Mouse (Mus musculus) liver, embryonic 12.5 days (tissue): ENCODE data around the gene Brd3. TPM values are rescaled to one million over a fixed set of nuclear protein-coding genes. Genes with fewer than 3 reads are reported as not detected.

ENCODE experiments used
- ATAC-seq: fragments of 200-750 bp; cut with Nextera tagmentation; 2 replicates; pipeline ENCODE4 v1.8.0; 2017; ENCODE audit warnings: moderate number of reproducible peaks, mild to moderate bottlenecking, moderate library complexity
- H3K27ac ChIP-seq: fragments of 300-500 bp; sonication (generic); 2 replicates; pipeline ENCODE4 v1.5.1; 2016; ENCODE audit warnings: mild to moderate bottlenecking
- H3K27me3 ChIP-seq: fragments of 300-500 bp; sonication (generic); replicated peaks from 2 replicates; pipeline ENCODE4 v1.6.1; 2016; ENCODE audit warnings: mild to moderate bottlenecking, moderate library complexity
- H3K36me3 ChIP-seq: fragments of 300-500 bp; sonication (generic); 2 replicates; pipeline ENCODE4 v1.6.1; 2016; ENCODE audit warnings: mild to moderate bottlenecking, moderate library complexity
- H3K4me1 ChIP-seq: fragments of 300-500 bp; sonication (generic); 2 replicates; pipeline ENCODE4 v1.6.1; 2016
- H3K4me2 ChIP-seq: fragments of 300-500 bp; sonication (generic); 2 replicates; pipeline ENCODE4 v1.6.1; 2016; ENCODE audit warnings: mild to moderate bottlenecking, moderate library complexity
- H3K4me3 ChIP-seq: fragments of 300-500 bp; sonication (generic); 2 replicates; pipeline ENCODE4 v1.5.1; 2016; ENCODE audit warnings: mild to moderate bottlenecking, moderate library complexity
- H3K9ac ChIP-seq: fragments of 300-500 bp; sonication (generic); 2 replicates; pipeline ENCODE4 v1.6.1; 2016; ENCODE audit warnings: mild to moderate bottlenecking, moderate library complexity
- H3K9me3 ChIP-seq: fragments of 300-500 bp; sonication (generic); replicated peaks from 2 replicates; pipeline ENCODE4 v1.6.1; 2016; ENCODE audit warnings: mild to moderate bottlenecking, moderate library complexity
- WGBS: fragments of 180-500 bp; shearing (Covaris S2); methylation state at CpG from one replicate; pipeline ENCODE4 v1.1.7; 2016; ENCODE audit not compliant: insufficient replicate concordance; 5-methylcytosine and 5-hydroxymethylcytosine counted together
- polyA plus RNA-seq: library from polyadenylated mRNA; unstranded; fragments of >200 nt; fragmentation: Nextera tagmentation; extraction: Ambion mirVana; gene quantifications from 2 replicates; pipeline ENCODE4 v1.2.1, GENCODE M21; 2016

Gene Brd3
- polyA plus RNA-seq, 1 experiment from 2014 or later: 39.0 TPM

DNA sequence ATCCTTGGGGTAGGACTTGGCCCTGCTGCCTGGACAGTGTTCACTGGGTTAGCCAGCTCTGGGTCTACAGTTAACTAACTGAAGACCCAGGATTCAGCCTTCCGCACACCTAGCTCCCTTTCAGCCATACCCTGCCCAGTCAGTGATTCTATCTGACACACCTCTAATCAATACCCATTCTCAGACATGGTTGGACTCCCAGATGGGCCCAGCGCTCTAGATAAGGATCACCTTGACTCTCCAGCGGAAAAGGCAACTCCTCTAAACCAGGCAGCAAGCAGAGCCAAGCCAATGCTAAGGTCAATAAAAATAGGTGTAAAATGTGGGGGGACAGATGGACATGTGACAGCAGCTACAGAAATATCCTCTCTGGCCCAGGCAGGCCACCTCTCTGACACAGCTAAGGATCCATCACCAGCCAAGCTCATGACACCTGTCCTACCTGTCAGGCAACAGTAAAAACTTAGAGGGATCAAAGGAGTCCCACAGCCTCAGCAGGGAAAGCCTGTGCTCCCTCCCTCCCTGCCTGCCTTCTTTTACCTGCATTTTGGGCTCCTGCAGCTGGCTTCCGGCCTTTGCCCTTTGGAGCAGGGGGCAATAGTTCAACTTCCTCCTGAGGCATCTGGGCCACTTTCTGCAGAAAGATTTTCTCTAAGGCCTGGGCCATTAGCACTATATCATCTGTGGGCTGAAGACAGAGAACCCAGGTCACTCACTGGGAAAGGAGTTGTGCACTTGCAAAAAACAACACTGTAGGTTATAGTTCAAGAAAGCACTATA, 45.4 kb downstream of the Brd3 start:
- H3K36me3 ChIP-seq: peaks cover 97% of the 10 kb centered on the region
- no peak for ATAC-seq
- 85% methylated on average over 4 of the region's 4 CpGs for WGBS
- H3K4me2 ChIP-seq: no peak overlapping the region
- no peak overlapping the region for H3K4me3 ChIP-seq
- H3K27ac ChIP-seq: no peak overlapping the region
- H3K9ac ChIP-seq: no peak overlapping the region
- peaks cover 16% of the 10 kb centered on the region for H3K4me1 ChIP-seq
- H3K9me3 ChIP-seq: no peaks in the 10 kb centered on the region
- H3K27me3 ChIP-seq: no peaks in the 10 kb centered on the region

DNA sequence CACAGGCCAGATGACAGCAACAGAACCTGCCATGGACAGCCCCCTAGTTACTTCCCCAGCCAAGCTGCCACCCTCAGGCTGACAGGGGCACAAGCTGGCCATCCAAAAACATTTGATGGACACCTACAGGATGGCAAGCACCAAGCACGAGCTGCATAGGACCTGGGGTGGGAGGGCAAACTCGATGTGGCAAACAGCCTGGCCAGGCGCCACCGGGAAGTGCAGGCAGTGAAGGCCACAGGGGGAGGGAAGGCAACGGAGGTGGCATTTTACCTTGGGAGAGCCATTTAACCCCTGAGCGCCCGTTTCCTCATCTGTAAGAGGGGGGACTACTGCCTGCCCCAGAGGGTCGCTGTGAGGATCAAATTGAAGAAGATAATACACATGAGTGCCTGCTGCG, 46.8 kb downstream of the Brd3 start:
- no peak for ATAC-seq
- Histone ChIP-seq H3K9ac (no peak overlapping the region), H3K4me2 (no peak overlapping the region), H3K4me3 (no peak overlapping the region), H3K9me3 (no peaks in the 10 kb centered on the region), H3K27ac (no peak overlapping the region), H3K36me3 (peaks cover 97% of the 10 kb centered on the region), H3K27me3 (no peaks in the 10 kb centered on the region), H3K4me1 (peaks cover 5% of the 10 kb centered on the region)
- 76% methylated on average over 9 of the region's 9 CpGs for WGBS

DNA sequence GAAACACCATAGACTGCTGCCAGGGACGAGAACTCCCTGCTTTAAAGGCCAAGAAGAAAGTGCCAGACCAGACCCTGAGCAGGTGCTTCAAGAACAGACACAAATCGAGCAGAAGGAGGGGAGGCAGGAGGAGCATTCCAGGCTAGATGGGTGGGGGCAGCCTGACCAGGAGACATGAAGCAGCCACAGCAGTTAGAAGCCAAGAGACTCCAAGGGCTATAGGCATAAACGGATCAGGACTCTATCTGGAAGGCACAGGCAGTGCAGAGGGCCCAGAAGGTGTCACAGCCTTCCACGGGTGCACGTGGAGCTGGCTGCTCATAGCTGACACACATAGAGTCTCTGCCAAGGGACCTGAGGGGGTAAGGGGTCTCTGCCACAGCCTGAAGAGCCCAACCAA, 47.3 kb downstream of the Brd3 start:
- H3K27me3 ChIP-seq: no peaks in the 10 kb centered on the region
- peaks cover 97% of the 10 kb centered on the region for H3K36me3 ChIP-seq
- no peak overlapping the region for H3K4me3 ChIP-seq
- H3K4me1 ChIP-seq: no peaks in the 10 kb centered on the region
- H3K27ac ChIP-seq: no peak overlapping the region
- H3K4me2 ChIP-seq: no peak overlapping the region
- no peaks in the 10 kb centered on the region for H3K9me3 ChIP-seq
- no peak for ATAC-seq
- 79% methylated on average over 5 of the region's 5 CpGs for WGBS
- H3K9ac ChIP-seq: no peak overlapping the region

DNA sequence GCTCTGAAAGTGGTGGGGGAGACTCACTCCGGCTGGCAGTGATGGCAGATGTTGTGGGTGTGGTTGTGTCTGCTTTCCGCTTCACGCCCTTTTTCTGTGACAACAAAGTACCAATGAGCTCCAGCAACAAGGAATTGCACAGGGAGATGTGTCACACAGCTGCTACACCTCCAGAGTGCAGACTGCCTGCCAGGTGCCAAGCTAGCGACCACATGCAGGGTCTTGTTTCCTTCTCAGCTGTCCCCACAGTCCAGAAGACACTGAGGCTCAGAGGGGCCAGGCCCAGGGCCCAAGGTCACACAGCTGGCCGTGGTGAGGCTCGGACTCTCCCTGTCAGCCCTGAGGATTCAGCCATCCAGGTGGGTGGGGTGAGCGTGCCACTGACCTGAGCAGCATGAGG, 47.7 kb downstream of the Brd3 start:
- peaks cover 99% of the 10 kb centered on the region for H3K36me3 ChIP-seq
- ATAC-seq: no peak
- H3K4me2 ChIP-seq: no peak overlapping the region
- H3K27ac ChIP-seq: no peak overlapping the region
- 82% methylated on average over 7 of the region's 7 CpGs for WGBS
- no peaks in the 10 kb centered on the region for H3K9me3 ChIP-seq
- no peak overlapping the region for H3K4me3 ChIP-seq
- H3K9ac ChIP-seq: no peak overlapping the region
- H3K27me3 ChIP-seq: no peaks in the 10 kb centered on the region
- H3K4me1 ChIP-seq: no peaks in the 10 kb centered on the region

DNA sequence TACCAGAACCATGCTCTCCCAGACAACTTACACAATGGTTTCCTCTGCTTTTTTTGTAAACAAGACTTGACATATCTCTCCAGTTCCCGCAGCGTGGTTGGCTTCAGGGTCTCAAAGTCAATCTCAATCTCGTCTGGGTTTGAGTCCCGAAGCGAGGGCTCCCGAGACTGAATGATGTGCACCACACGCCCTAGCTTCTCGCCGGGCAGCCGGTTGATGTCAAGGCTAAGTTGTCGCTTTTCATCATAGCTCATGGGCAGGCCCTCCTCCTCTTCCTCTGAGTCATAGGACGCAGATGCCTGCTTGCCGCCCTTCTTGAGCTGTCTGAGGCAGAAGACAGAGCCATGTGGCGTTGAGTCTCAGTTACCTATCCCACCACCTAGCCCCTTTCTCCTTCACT, 57.2 kb downstream of the Brd3 start:
- no peak overlapping the region for H3K4me3 ChIP-seq
- peaks cover 99% of the 10 kb centered on the region for H3K36me3 ChIP-seq
- H3K4me2 ChIP-seq: no peak overlapping the region
- no peak overlapping the region for H3K9ac ChIP-seq
- ATAC-seq: no peak
- no peaks in the 10 kb centered on the region for H3K27me3 ChIP-seq
- H3K4me1 ChIP-seq: no peaks in the 10 kb centered on the region
- H3K27ac ChIP-seq: no peak overlapping the region
- 81% methylated on average over 14 of the region's 14 CpGs for WGBS
- no peaks in the 10 kb centered on the region for H3K9me3 ChIP-seq

DNA sequence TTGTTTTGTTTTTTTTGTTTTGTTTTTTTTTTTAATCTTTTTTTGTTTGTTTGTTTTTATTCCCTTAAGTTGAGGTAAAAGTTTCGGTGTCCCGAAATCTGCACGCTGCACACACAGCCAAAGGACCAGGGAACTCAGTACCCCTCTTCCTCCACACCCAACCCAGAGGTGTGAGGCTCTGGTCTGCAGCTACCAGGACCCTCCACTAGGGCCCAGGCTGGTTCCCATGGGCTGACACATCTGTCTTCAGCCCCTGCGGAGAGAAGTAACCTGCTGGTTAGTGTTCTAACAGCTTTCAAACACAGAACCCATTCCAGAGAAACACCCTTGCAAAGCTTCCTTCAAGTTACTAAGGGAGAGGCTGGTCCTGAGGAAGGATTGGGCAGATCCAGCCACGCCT, 59.7 kb downstream of the Brd3 start:
- Histone ChIP-seq H3K4me1 (peaks cover 7% of the 10 kb centered on the region), H3K4me3 (no peak overlapping the region), H3K27ac (no peak overlapping the region), H3K4me2 (no peak overlapping the region), H3K9me3 (no peaks in the 10 kb centered on the region), H3K36me3 (peaks cover 85% of the 10 kb centered on the region), H3K27me3 (no peaks in the 10 kb centered on the region), H3K9ac (no peak overlapping the region)
- 84% methylated on average over 5 of the region's 5 CpGs for WGBS
- ATAC-seq: no peak

DNA sequence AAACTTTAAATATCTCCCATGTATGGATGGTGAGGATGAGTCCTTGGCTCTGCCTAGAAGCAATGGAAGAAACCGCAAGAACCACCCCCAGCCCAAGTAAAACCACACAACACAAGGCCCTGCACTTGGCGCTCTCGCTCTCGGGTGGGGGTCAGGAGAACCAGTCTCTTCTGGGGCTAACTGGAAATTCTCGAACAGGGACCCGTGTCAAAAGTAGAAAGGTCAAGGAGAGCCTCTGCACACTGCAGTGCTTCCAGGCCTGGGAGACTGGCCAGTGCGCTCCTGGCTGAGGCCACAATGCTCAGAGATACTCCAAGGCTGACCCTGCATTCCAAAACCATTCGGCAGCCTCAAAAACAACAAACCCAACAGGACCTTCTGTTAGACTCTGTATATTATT, 60.6 kb downstream of the Brd3 start:
- Histone ChIP-seq H3K4me2 (no peak overlapping the region), H3K4me1 (peaks cover 17% of the 10 kb centered on the region), H3K4me3 (no peak overlapping the region), H3K36me3 (peaks cover 75% of the 10 kb centered on the region), H3K27me3 (no peaks in the 10 kb centered on the region), H3K9me3 (no peaks in the 10 kb centered on the region), H3K9ac (no peak overlapping the region), H3K27ac (no peak overlapping the region)
- 82% methylated on average over 8 of the region's 8 CpGs for WGBS
- ATAC-seq: no peak

DNA sequence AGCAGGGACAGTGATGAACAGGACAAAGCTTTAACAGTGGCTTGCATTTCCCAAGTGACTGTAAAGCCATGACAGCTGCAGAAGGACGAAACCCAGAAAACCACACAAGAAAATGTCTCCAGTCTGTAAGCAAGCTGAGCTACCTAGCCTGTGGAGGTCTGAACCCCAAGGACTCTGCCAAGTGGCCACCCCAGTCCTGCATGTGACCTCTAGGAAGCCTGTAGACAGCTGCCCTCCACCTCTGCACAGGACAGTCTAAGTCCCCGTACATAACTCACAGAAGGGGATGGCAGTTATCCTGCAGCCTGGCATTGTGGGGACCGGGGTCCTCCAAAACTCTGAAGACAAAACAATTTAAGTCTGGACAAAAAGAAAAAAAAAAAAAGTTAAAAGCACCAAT, 61.6 kb downstream of the Brd3 start:
- ATAC-seq: no peak
- Histone ChIP-seq H3K27me3 (no peaks in the 10 kb centered on the region), H3K27ac (no peak overlapping the region), H3K4me2 (no peak overlapping the region), H3K4me1 (peaks cover 21% of the 10 kb centered on the region), H3K9ac (no peak overlapping the region), H3K9me3 (no peaks in the 10 kb centered on the region), H3K36me3 (peaks cover 66% of the 10 kb centered on the region), H3K4me3 (no peak overlapping the region)
- 87% methylated on average over 3 of the region's 3 CpGs for WGBS

DNA sequence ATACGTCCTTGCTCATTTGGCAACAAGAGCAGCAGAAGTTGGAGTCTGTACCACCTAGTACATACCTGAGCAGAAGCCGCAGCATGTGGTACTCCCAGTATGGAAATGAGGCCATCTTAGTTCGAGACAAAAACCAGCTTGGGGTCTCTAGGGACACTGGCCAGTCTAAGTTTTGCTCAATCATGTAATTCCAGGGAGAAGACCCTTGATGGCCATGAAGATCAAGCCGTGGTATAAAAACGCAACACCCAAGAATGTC, 64.1 kb downstream of the Brd3 start:
- Histone ChIP-seq H3K36me3 (peaks cover 41% of the 10 kb centered on the region), H3K27me3 (no peaks in the 10 kb centered on the region), H3K4me3 (no peak overlapping the region), H3K9me3 (0 out of 2 replicates have a peak, but pooled peaks cover 2% of the 10 kb centered on the region), H3K9ac (no peak overlapping the region), H3K4me2 (peak overlapping the region; percentile 96), H3K27ac (no peak overlapping the region), H3K4me1 (peaks cover 29% of the 10 kb centered on the region)
- no peak for ATAC-seq
- 74% methylated on average over 5 of the region's 5 CpGs for WGBS

DNA sequence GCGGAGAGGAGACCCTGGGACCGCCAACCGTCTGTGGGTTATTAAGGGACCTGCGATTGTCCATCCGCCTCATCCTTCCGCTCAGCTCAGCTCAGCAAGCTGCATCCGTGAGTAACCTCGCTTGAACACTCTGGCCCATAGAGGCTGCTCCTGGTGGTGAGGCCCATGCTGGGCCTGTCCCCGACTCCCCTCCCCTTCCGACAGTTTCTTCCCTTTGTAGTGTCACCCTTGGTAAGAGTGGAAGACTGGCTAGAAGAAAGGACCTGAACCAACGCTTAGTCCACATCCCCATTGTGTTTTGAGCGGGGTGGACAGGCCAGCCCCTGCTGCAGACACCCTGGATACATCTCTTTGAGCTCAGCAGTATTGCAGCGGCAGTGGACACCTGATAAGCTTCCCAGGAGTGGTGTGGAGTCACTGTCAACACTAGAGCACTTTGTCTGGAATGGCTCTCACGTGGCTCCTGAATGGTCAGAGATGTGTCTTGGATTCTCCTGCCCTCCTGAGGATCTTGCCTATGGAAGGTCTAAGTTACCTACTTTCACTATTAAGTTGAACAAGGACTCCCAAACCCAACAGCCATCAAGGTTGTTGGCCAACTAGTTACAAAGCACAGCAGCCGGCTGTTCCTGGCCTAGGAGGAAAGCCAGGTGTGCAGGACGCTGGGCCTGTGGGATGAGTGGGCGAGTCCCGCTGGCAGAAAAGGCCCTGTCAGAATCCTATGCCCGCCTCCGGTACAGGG, 64.6 kb downstream of the Brd3 start:
- Histone ChIP-seq H3K36me3 (peaks cover 36% of the 10 kb centered on the region), H3K9ac (peak overlapping the region; percentile 60), H3K9me3 (0 out of 2 replicates have a peak, but pooled peaks cover 4% of the 10 kb centered on the region), H3K27ac (no peak overlapping the region), H3K4me2 (peak overlapping the region; percentile 96), H3K4me3 (peak overlapping the region; percentile 65), H3K27me3 (no peaks in the 10 kb centered on the region), H3K4me1 (peaks cover 34% of the 10 kb centered on the region)
- peak; percentile 28 for ATAC-seq
- WGBS: 32% methylated on average over 20 of the region's 20 CpGs

DNA sequence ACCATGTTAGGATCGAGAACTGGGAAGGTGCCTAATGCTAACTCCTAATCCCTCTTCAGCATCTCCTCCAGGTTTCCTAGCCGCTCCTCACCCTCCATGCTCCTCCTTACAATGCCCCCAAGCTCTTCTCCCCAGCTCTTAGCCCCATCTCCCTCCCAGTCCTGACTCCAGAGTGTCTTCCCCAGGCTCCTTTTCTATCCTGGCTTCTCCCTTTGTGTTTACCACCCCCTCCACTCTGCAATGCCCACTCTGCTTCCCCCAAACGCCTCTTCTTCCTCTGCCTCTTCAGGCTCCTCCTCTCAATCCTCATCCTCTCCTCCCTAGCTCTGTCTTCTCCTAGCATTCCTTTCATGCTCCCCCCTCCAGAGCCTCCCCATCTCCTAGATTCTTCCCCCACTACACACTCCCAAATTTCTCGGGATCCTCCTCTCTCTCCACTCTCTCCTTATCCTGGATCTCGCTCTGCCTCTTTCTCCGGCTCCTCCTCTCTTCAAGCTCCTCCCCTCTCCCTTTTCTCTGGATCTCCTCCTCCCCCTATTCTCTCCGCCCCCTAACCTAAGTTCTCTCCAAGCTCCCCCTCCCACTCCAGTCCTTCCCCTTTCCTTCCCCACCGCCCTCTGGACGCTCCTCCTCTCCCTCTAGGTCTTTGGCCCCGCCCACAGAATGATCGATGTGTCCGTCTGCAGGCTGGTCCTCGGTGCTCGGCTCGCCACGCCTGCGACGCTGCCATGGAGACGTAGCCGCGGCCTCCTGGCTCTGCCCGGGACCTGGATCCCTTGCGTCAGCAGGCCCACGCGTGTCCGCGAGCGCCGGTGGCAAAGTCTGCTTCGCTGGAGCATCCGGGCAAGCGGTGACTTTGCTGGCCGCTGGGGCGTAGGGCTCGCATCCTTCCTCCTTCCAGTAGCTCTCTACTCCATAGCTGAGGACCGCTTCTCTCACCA, 65.4 kb downstream of the Brd3 start, which contains the start of gene Brd3os:
TSS of gene Brd3os (plus strand) at position 558 of the 941 bp plus-strand sequence.
- H3K4me3 ChIP-seq: peak within 1 kb of the TSS; percentile 65
- H3K27me3 ChIP-seq: no peaks in the 10 kb centered on the region
- no peak within 1 kb of the TSS for H3K27ac ChIP-seq
- peaks cover 28% of the 10 kb centered on the region for H3K36me3 ChIP-seq
- H3K9me3 ChIP-seq: 0 out of 2 replicates have a peak, but pooled peaks cover 4% of the 10 kb centered on the region
- WGBS: 2% methylated on average over 36 of the region's 36 CpGs
- peaks cover 40% of the 10 kb centered on the region for H3K4me1 ChIP-seq
- peak within 1 kb of the TSS; percentile 60 for H3K9ac ChIP-seq
- peak; percentile 84 for ATAC-seq
- peak within 1 kb of the TSS; percentile 96 for H3K4me2 ChIP-seq
